Mouse (Mus musculus): ENCODE results near the gene Heatr6.

DNA sequence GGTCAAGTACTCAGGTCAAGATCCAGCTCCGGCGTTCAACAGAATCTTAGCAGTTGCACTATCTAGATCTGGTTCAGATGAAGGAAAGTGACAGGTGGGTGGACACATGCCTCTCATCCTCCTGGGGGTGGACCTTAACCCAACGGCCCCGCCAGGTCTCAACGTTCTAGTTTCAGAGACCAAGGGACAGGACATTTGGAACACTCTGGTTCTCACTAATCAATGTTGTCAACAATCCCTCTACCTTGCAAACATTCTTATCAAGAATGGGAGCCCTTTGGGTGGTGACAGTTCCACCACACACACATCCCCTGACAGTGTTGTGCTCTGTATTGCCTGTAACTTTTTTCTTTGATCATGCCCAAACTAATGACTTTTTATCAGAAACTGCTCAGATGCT lies 11.7 kb upstream of the Heatr6 start:
- TF ChIP-seq CTCF (IDR thresholded peaks at IDR 0.05; ENCODE audit: extremely low read depth, insufficient read length, insufficient replicate concordance, low read depth, low read length) (no peak), POLR2A (IDR thresholded peaks at IDR 0.05; ENCODE audit: low read depth, low read length) (no peak)

Data from small intestine, adult 2 months (tissue).